Mouse (Mus musculus): Measurements from ENCODE around the gene Plekhj1. TPM values are rescaled to one million over a fixed set of nuclear protein-coding genes. Genes with fewer than 3 reads are reported as not detected.

Gene Plekhj1
- 184 and 251 TPM in 2 replicates for polyA plus RNA-seq (2012; ENCODE audit: insufficient read depth, low replicate concordance)

DNA sequence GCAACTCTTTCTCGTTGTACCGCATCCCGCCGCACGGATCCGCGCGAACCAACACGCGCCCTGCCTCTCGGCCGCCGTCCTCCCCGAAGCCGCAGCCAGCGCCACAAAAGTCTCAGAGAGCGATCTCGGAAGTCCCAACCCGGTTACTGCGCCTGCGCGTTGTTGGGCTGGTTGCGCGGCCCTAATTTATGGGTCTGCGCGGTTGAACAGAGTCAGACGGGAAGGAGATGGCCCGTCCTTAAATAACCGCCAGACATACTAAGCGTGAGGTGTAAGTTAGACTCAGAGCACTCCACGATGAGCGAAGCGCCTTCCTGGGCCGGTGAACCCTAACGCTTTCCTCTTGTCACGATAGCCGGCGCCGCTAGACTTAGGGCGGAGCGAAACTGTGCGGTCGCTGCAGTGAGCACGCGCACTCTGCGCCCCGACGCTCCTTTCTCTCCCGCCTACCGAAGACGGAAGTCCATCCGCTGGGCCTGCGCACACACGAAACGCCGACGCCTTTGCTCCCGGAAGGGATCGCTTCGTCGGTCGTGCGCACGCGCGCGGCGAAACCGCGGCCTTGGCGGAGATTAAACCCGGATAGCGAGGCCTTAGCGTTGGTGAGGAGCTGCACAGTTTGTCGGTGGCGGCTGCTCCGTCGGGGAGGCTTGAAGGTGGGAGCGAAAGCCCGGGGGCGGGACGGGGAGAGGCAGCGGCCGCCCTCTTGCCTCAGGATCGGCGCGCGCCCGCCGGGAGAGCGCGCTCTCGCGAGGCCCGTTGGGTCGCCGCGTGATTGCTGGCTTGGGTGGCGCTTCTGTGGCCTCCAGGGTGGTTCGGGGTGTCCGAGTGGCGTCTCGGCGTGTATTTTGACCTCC lies at the start of gene Plekhj1, which contains the start of gene Sf3a2:
TSS of gene Plekhj1 (minus strand) at position 477 of the 857 bp plus-strand sequence.
TSS of gene Sf3a2 (plus strand) at position 49 of the 857 bp plus-strand sequence.
- Histone ChIP-seq H3K4me1 (peaks cover 61% of the 10 kb centered on the region), H3K4me3 (replicated peaks) (peak within 1 kb of the TSS; percentile 100), H3K27me3 (replicated peaks) (no peaks in the 10 kb centered on the region), H3K36me3 (replicated peaks; ENCODE audit: low read length) (peaks cover 71% of the 10 kb centered on the region), H3K9me3 (no peaks in the 10 kb centered on the region)
- peak; percentile 36; the same call in 1 of the 2 replicates for TF ChIP-seq FLI1 (IDR thresholded peaks at IDR 0.05; ENCODE audit: low read length)
- TF ChIP-seq GATA1 (IDR thresholded peaks at IDR 0.05; ENCODE audit: borderline replicate concordance, low read length): no peak

GRCm38 (mm10) chr10:80845732-80846131 lies 47.3 kb upstream of the Plekhj1 start:
- Histone ChIP-seq H3K4me3 (replicated peaks) (no peak overlapping the region), H3K27me3 (replicated peaks) (peaks cover 66% of the 10 kb centered on the region)
- TF ChIP-seq FLI1 (IDR thresholded peaks at IDR 0.05; ENCODE audit: low read length): no peak
- TF ChIP-seq GATA1 (IDR thresholded peaks at IDR 0.05; ENCODE audit: borderline replicate concordance, low read length): no peak

DNA sequence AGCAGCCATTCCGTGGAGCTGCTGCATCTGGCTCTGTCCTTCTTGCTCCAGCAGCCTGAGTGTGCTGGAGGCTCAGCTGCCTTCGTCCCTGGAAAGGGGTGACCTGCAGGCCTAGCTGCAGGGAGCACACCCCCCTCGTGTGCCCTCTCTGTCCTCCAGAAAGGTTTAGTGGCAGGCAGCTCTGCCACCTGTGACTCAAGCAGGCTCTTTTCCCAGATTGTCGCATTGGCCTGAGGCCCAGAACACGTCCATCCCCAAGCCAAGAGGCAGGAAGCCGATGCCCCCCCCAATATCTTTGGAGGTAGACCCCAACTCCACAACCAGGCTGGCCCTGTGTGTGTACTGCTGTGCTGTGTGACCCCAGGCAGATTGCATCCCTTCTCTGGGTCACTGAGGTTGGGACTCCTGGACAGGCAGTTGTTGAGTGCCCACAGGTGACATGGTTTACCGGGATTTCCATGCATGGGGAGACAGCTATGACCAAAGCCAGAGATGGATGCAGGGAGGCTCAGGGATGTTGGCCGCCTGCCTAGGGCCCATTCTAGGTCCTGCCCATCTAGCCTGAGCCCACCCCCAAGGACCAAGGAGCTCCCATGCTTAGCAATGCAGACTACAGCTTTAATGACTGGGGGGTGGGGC lies 46.7 kb upstream of the Plekhj1 start:
- Histone ChIP-seq H3K9me3 (no peaks in the 10 kb centered on the region), H3K36me3 (replicated peaks; ENCODE audit: low read length) (peaks cover 3% of the 10 kb centered on the region), H3K27me3 (replicated peaks) (peaks cover 71% of the 10 kb centered on the region), H3K4me3 (replicated peaks) (no peak overlapping the region), H3K4me1 (peaks cover 31% of the 10 kb centered on the region)
- TF ChIP-seq FLI1 (IDR thresholded peaks at IDR 0.05; ENCODE audit: low read length) (no peak), GATA1 (IDR thresholded peaks at IDR 0.05; ENCODE audit: borderline replicate concordance, low read length) (no peak)

More at GRCm38 (mm10) chr10:80845732-80846131, 47.3 kb upstream of the Plekhj1 start:
- H3K4me1 ChIP-seq: peaks cover 30% of the 10 kb centered on the region
- no peaks in the 10 kb centered on the region for H3K9me3 ChIP-seq
- peaks cover 8% of the 10 kb centered on the region for H3K36me3 ChIP-seq (replicated peaks; ENCODE audit: low read length)

- TF ChIP-seq FLI1 (IDR thresholded peaks at IDR 0.05; ENCODE audit: low read length) (no peak), GATA1 (IDR thresholded peaks at IDR 0.05; ENCODE audit: borderline replicate concordance, low read length) (no peak)
- Histone ChIP-seq H3K9me3 (no peaks in the 10 kb centered on the region), H3K4me3 (replicated peaks) (peak within 1 kb of the TSS; percentile 82), H3K36me3 (replicated peaks; ENCODE audit: low read length) (no peaks in the 10 kb centered on the region), H3K27me3 (replicated peaks) (peaks cover 78% of the 10 kb centered on the region), H3K4me1 (peaks cover 31% of the 10 kb centered on the region)
Measured at GRCm38 (mm10) chr10:80843931-80844547, 45.6 kb upstream of the Plekhj1 start, which contains the start of gene Lingo3. Gene Lingo3 (minus strand): TSS chr10:80844039.

GRCm38 (mm10) chr10:80843087-80843930 lies 44.9 kb upstream of the Plekhj1 start:
- Histone ChIP-seq H3K4me1 (peaks cover 28% of the 10 kb centered on the region), H3K36me3 (replicated peaks; ENCODE audit: low read length) (no peaks in the 10 kb centered on the region), H3K9me3 (no peaks in the 10 kb centered on the region), H3K27me3 (replicated peaks) (peaks cover 83% of the 10 kb centered on the region), H3K4me3 (replicated peaks) (peak overlapping the region; percentile 82)
- TF ChIP-seq GATA1 (IDR thresholded peaks at IDR 0.05; ENCODE audit: borderline replicate concordance, low read length) (no peak), FLI1 (IDR thresholded peaks at IDR 0.05; ENCODE audit: low read length) (no peak)

- TF ChIP-seq FLI1 (IDR thresholded peaks at IDR 0.05; ENCODE audit: low read length) (no peak), GATA1 (IDR thresholded peaks at IDR 0.05; ENCODE audit: borderline replicate concordance, low read length) (no peak)
- no peak overlapping the region for H3K4me3 ChIP-seq (replicated peaks)
- H3K9me3 ChIP-seq: no peaks in the 10 kb centered on the region
- H3K4me1 ChIP-seq: peaks cover 34% of the 10 kb centered on the region
- H3K27me3 ChIP-seq (replicated peaks): peaks cover 91% of the 10 kb centered on the region
- no peaks in the 10 kb centered on the region for H3K36me3 ChIP-seq (replicated peaks; ENCODE audit: low read length)
Measured at GRCm38 (mm10) chr10:80842334-80842733, 43.9 kb upstream of the Plekhj1 start.

DNA sequence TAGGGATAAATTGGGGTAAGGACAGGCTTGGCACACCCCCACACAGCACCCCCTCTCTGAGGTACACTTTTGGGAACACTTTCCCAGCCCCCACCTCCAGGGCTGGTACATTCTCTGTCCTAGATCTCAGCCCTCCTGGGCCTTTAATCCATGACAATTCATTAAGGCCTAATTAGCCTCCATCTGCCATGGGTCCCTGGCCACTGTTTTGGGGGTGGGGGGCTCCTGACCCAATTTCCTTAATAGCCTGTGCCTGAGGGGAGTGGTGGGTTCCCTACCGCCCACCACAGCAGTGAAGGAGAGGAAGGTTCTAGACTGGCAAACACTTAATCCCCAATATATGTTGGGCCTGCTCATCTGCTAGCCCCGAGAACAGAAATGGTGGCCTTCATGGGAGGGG lies 43.3 kb upstream of the Plekhj1 start:
- TF ChIP-seq FLI1 (IDR thresholded peaks at IDR 0.05; ENCODE audit: low read length): no peak
- no peak for TF ChIP-seq GATA1 (IDR thresholded peaks at IDR 0.05; ENCODE audit: borderline replicate concordance, low read length)
- H3K27me3 ChIP-seq (replicated peaks): peaks cover 92% of the 10 kb centered on the region
- H3K36me3 ChIP-seq (replicated peaks; ENCODE audit: low read length): no peaks in the 10 kb centered on the region
- no peak overlapping the region for H3K4me3 ChIP-seq (replicated peaks)
- peaks cover 41% of the 10 kb centered on the region for H3K4me1 ChIP-seq
- no peaks in the 10 kb centered on the region for H3K9me3 ChIP-seq

GRCm38 (mm10) chr10:80839848-80840247 lies 41.4 kb upstream of the Plekhj1 start:
- TF ChIP-seq GATA1 (IDR thresholded peaks at IDR 0.05; ENCODE audit: borderline replicate concordance, low read length) (no peak), FLI1 (IDR thresholded peaks at IDR 0.05; ENCODE audit: low read length) (no peak)
- Histone ChIP-seq H3K27me3 (replicated peaks) (peaks cover 92% of the 10 kb centered on the region), H3K36me3 (replicated peaks; ENCODE audit: low read length) (no peaks in the 10 kb centered on the region), H3K4me1 (peaks cover 52% of the 10 kb centered on the region), H3K9me3 (peaks cover 11% of the 10 kb centered on the region), H3K4me3 (replicated peaks) (no peak overlapping the region)

Data from megakaryocyte, embryonic 14.5 days (primary cell).